In genomic region chr17:86236861-86237763, GRCm38 (mm10) we compare ENCODE assay signal across 9 mouse cellular contexts.
DNase-seq lines count a peak whose midpoint lies in the region; ATAC-seq lines count a peak whose summit lies in the region.
"Had no signal": no experiment of that assay in that cellular context is flagged by ENCODE, and none has a peak within 500 bp of the region (broad histone marks: within the 10 kb centered on the region; RNA-seq: fewer than 3 reads in every experiment).

No protein-coding gene starts in this region.

- DNase-seq in forebrain, embryonic 14.5 days (ENCODE audit: low spot score): no peak
- peak; percentile 5 for DNase-seq in 3T3-L1 (ENCODE audit: low read depth, low spot score)
- no peak for DNase-seq in right cerebral cortex, adult 2 months (ENCODE audit: low spot score in 2 of 2)
- no peak for DNase-seq in left cerebral cortex, postnatal 25 days (ENCODE audit: low spot score in 2 of 2)

- H3K4me1 ChIP-seq in forebrain, embryonic 15.5 days: peaks cover 26% of the 10 kb centered on the region
- peaks cover 7% of the 10 kb centered on the region for H3K4me1 ChIP-seq in forebrain, embryonic 14.5 days (ENCODE audit: control insufficient read depth, insufficient read depth, low read length)

- H3K27me3 ChIP-seq in forebrain, embryonic 15.5 days: no peaks in the 10 kb centered on the region
- no peaks in the 10 kb centered on the region for H3K27me3 ChIP-seq in forebrain, embryonic 14.5 days (replicated peaks; ENCODE audit: control insufficient read depth, insufficient read depth, low read length)
- H3K27me3 ChIP-seq: limb, embryonic 12.5 days had no signal

- 80% methylated on average over 16 of the region's 16 CpGs for WGBS in forebrain, embryonic 15.5 days
- 86% methylated on average over 16 of the region's 16 CpGs for WGBS in forebrain, embryonic 14.5 days

- ATAC-seq in forebrain, embryonic 15.5 days (replicated peaks): 0 out of 2 replicates have a peak, but pooled peaks have one; percentile 29
- ATAC-seq in forebrain, embryonic 14.5 days: no peak
- ATAC-seq in common myeloid progenitor, adult 5-6 weeks (replicated peaks; ENCODE audit: low read depth, poor library complexity, severe bottlenecking): peak; percentile 61
- peak; percentile 34 to 35; a peak in 1 of 4 replicates for ATAC-seq in hematopoietic stem cell, adult 5-6 weeks (replicated peaks in 1 of 2; ENCODE audit: insufficient read depth in 1 of 2, low FRiP score in 2 of 2, low TSS enrichment in 1 of 2, low read depth in 1 of 2, poor library complexity in 2 of 2, severe bottlenecking in 2 of 2)
- ATAC-seq in megakaryocyte, adult 5-6 weeks (ENCODE audit: poor library complexity, severe bottlenecking): peak; percentile 90

- no peaks in the 10 kb centered on the region for H3K9me3 ChIP-seq in forebrain, embryonic 15.5 days
- H3K9me3 ChIP-seq in forebrain, embryonic 14.5 days (replicated peaks; ENCODE audit: control insufficient read depth, low read length): no peaks in the 10 kb centered on the region

- no peak overlapping the region for H3K4me3 ChIP-seq in forebrain, embryonic 15.5 days
- H3K4me3 ChIP-seq in forebrain, embryonic 14.5 days (ENCODE audit: low read depth, low read length): no peak overlapping the region
- H3K4me3 ChIP-seq: limb, embryonic 12.5 days had no signal

- intact Hi-C loops in left cerebral cortex, postnatal 25 days (cut with DNase I): no loop called here

- H3K4me2 ChIP-seq in forebrain, embryonic 15.5 days (replicated peaks): no peak overlapping the region
- H3K4me2 ChIP-seq in forebrain, embryonic 14.5 days (ENCODE audit: low read length): no peak overlapping the region
- H3K4me2 ChIP-seq: limb, embryonic 12.5 days had no signal

- no peaks in the 10 kb centered on the region for H3K36me3 ChIP-seq in forebrain, embryonic 15.5 days
- no peaks in the 10 kb centered on the region for H3K36me3 ChIP-seq in forebrain, embryonic 14.5 days (ENCODE audit: control insufficient read depth, insufficient read depth, low read length)
- H3K36me3 ChIP-seq: limb, embryonic 12.5 days had no signal

- 0 out of 2 replicates have a peak overlapping the region, but pooled peaks have one; percentile 9 for H3K27ac ChIP-seq in forebrain, embryonic 15.5 days (replicated peaks)
- no peak overlapping the region for H3K27ac ChIP-seq in forebrain, embryonic 14.5 days (ENCODE audit: low read depth, low read length)
- H3K27ac ChIP-seq: limb, embryonic 12.5 days had no signal

- no peak overlapping the region for H3K9ac ChIP-seq in forebrain, embryonic 15.5 days (replicated peaks)
- no peak overlapping the region for H3K9ac ChIP-seq in forebrain, embryonic 14.5 days (ENCODE audit: low read length)
- H3K9ac ChIP-seq: limb, embryonic 12.5 days had no signal
